Mouse (Mus musculus) C2C12 (cell line): ENCODE measurements around the gene Cdk15.

Experiments
- CEBPB ChIP-seq: IDR thresholded peaks from one replicate; pipeline ENCODE4 v1.6.1; 2011; ENCODE audit warnings: low read depth, mild to moderate bottlenecking, control low read depth, moderate library complexity
- CTCF ChIP-seq: IDR thresholded peaks from one replicate; pipeline ENCODE4 v1.5.1; 2011; ENCODE audit not compliant: control insufficient read depth, insufficient read depth, insufficient read length
- FOSL1 ChIP-seq: IDR thresholded peaks from one replicate; pipeline ENCODE4 v1.8.0; 2011; ENCODE audit warnings: mild to moderate bottlenecking, low read length; ENCODE audit not compliant: poor library complexity, insufficient read depth, severe bottlenecking
- MAX ChIP-seq: IDR thresholded peaks from one replicate; pipeline ENCODE4 v1.6.1; 2011; ENCODE audit warnings: mild to moderate bottlenecking, control low read depth
- MYOG ChIP-seq: IDR thresholded peaks from one replicate; pipeline ENCODE4 v1.6.1; 2011; ENCODE audit not compliant: control insufficient read depth, insufficient read length; ENCODE audit errors: extremely low read depth
- USF1 ChIP-seq: IDR thresholded peaks from one replicate; pipeline ENCODE4 v1.6.1; 2011; ENCODE audit warnings: low read depth, mild to moderate bottlenecking, control low read depth, moderate library complexity

DNA sequence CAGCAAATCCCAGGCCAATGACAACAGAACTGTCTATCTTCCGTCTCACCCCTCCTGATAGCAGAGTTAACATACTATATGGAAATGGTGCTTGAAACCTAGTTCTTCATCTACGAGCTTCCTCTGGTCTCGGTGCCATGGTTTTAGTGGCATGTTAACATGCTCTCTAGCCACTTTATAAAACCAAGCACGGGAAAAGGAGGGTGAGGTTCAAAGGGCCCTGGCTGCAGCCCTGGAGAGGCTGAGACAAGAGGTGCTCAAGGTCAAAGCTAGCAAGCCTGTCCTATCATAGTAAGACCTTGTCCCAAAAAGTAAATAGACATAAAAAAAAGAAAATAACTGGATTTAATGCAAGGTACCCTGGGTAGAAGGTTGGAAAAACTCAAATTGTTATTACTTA lies 45.1 kb upstream of the Cdk15 start:
- TF ChIP-seq CTCF: no peak
- no peak for TF ChIP-seq USF1
- no peak for TF ChIP-seq MAX
- no peak for TF ChIP-seq CEBPB
- no peak for TF ChIP-seq MYOG
- no peak for TF ChIP-seq FOSL1
